ENCODE assay signal across 26 mouse cellular contexts in genomic region chr11:26063252-26063651, GRCm38 (mm10).
"Had no signal": no experiment of that assay in that cellular context is flagged by ENCODE, and none has a peak within 500 bp of the region (broad histone marks: within the 10 kb centered on the region; RNA-seq: fewer than 3 reads in every experiment).

No protein-coding gene starts in this region.

- DNase-seq: gastrocnemius, adult 2 months; gastrocnemius, postnatal 10 days; gastrocnemius, postnatal 25 days; heart, adult 18-20 months; heart, postnatal 10 days; heart, postnatal 4 days; kidney, adult 11 months; kidney, adult 2 months; kidney, adult 9 months; kidney, postnatal 14 days; kidney, postnatal 36 days; layer of hippocampus, adult 9-11 months; layer of hippocampus, postnatal 36 days; left cerebral cortex, postnatal 4 days had no signal

- H3K4me2 ChIP-seq: heart, embryonic 12.5 days; hindbrain, embryonic 12.5 days; hindbrain, embryonic 14.5 days; intestine, embryonic 15.5 days; kidney, embryonic 15.5 days; limb, embryonic 13.5 days; limb, embryonic 15.5 days had no signal

- H3K36me3 ChIP-seq: heart, embryonic 10.5 days; heart, embryonic 12.5 days; hindbrain, embryonic 10.5 days; hindbrain, embryonic 12.5 days; intestine, embryonic 15.5 days; kidney, embryonic 15.5 days; limb, embryonic 13.5 days; limb, embryonic 15.5 days had no signal

- H3K9me3 ChIP-seq: heart, embryonic 10.5 days; heart, embryonic 12.5 days; hindbrain, embryonic 10.5 days; hindbrain, embryonic 12.5 days; intestine, embryonic 15.5 days; kidney, embryonic 15.5 days; limb, embryonic 13.5 days; limb, embryonic 15.5 days had no signal

- H3K9ac ChIP-seq: heart, embryonic 12.5 days; hindbrain, embryonic 12.5 days; hindbrain, embryonic 14.5 days; intestine, embryonic 15.5 days; kidney, embryonic 15.5 days; limb, embryonic 13.5 days; limb, embryonic 15.5 days had no signal

- H3K27me3 ChIP-seq: heart, embryonic 12.5 days; hindbrain, embryonic 12.5 days; intestine, embryonic 15.5 days; kidney, embryonic 15.5 days; limb, embryonic 13.5 days; limb, embryonic 15.5 days had no signal

- H3K27ac ChIP-seq: gastrocnemius, adult 2 months; heart, embryonic 10.5 days; hindbrain, embryonic 10.5 days; hindbrain, embryonic 12.5 days; hindbrain, embryonic 14.5 days; intestine, embryonic 15.5 days; kidney, embryonic 15.5 days; kidney, postnatal 0 days; limb, embryonic 13.5 days; limb, embryonic 15.5 days had no signal

- H3K4me1 ChIP-seq: heart, embryonic 10.5 days; heart, embryonic 12.5 days; hindbrain, embryonic 12.5 days; intestine, embryonic 15.5 days; kidney, embryonic 15.5 days; limb, embryonic 15.5 days had no signal

- H3K4me3 ChIP-seq: gastrocnemius, adult 2 months; heart, embryonic 10.5 days; heart, embryonic 12.5 days; hindbrain, embryonic 10.5 days; hindbrain, embryonic 12.5 days; intestine, embryonic 15.5 days; kidney, embryonic 15.5 days; limb, embryonic 13.5 days; limb, embryonic 15.5 days had no signal

- ATAC-seq: hindbrain, embryonic 16.5 days; inflammation-experienced regulatory T-cells, adult 6 months; intestine, embryonic 15.5 days had no signal
